Mouse (Mus musculus) E14TG2a.4 (cell line): ENCODE results near the gene Gm826.

Experiments used
- CTCF ChIP-seq: conservative IDR thresholded peaks from 2 replicates; pipeline ENCODE4 v1.5.1; 2014; ENCODE audit warnings: low read length
- NANOG ChIP-seq: IDR thresholded peaks from 2 replicates; pipeline ENCODE4 v1.6.1; 2014; ENCODE audit warnings: borderline replicate concordance, low read length, mixed read lengths
- POU5F1 ChIP-seq: IDR thresholded peaks from 2 replicates; pipeline ENCODE4 v1.6.1; 2014; ENCODE audit warnings: low read length, borderline replicate concordance

- no peak for TF ChIP-seq CTCF
- no peak for TF ChIP-seq NANOG
- TF ChIP-seq POU5F1 = no peak
These were observed 34.7 kb upstream of the Gm826 start for GRCm38 (mm10) chr2:160368422-160369357.
